Mouse (Mus musculus): ENCODE data around the gene Cdc42ep3. TPM values are rescaled to one million over a fixed set of nuclear protein-coding genes. Genes with fewer than 3 reads are reported as not detected.

Gene Cdc42ep3
- polyA plus RNA-seq, 1 experiment from 2014 or later: 75.5 TPM

- H3K36me3 ChIP-seq (ENCODE audit: control insufficient read depth, insufficient read depth, low read length): peaks cover 4% of the 10 kb centered on the region; the same call in 1 of the 2 replicates
- no peak overlapping the region for H3K9ac ChIP-seq (replicated peaks; ENCODE audit: low read depth, low read length)
- no peaks in the 10 kb centered on the region for H3K27me3 ChIP-seq (ENCODE audit: control insufficient read depth, insufficient read depth, low read length)
- ATAC-seq (ENCODE audit: insufficient number of reproducible peaks, insufficient read depth, low FRiP score, low read depth): peak; percentile 15; the same call in 1 of the 2 replicates
- H3K4me1 ChIP-seq (ENCODE audit: control insufficient read depth, insufficient read depth, low read length): peaks cover 18% of the 10 kb centered on the region
- no peak overlapping the region for H3K27ac ChIP-seq (ENCODE audit: low read length)
- no peaks in the 10 kb centered on the region for H3K9me3 ChIP-seq (ENCODE audit: control insufficient read depth, low read depth, low read length)
- H3K4me2 ChIP-seq (replicated peaks; ENCODE audit: low read depth, low read length): 0 out of 2 replicates have a peak overlapping the region, but pooled peaks have one; percentile 2
- no peak overlapping the region for H3K4me3 ChIP-seq (ENCODE audit: low read depth, low read length)
- 69% methylated on average over 11 of the region's 11 CpGs for WGBS
Observed at GRCm38 (mm10) chr17:79350751-79351191, 4.1 kb downstream of the Cdc42ep3 start.

GRCm38 (mm10) chr17:79349371-79349770 is 5.5 kb downstream of the Cdc42ep3 start:
- whole genome bisulfite sequencing: 73% methylated on average over 4 of the region's 4 CpGs
- Histone ChIP-seq H3K27me3 (ENCODE audit: control insufficient read depth, insufficient read depth, low read length) (no peaks in the 10 kb centered on the region), H3K4me2 (replicated peaks; ENCODE audit: low read depth, low read length) (no peak overlapping the region), H3K4me1 (ENCODE audit: control insufficient read depth, insufficient read depth, low read length) (peaks cover 18% of the 10 kb centered on the region), H3K9ac (replicated peaks; ENCODE audit: low read depth, low read length) (no peak overlapping the region), H3K9me3 (ENCODE audit: control insufficient read depth, low read depth, low read length) (no peaks in the 10 kb centered on the region), H3K4me3 (ENCODE audit: low read depth, low read length) (no peak overlapping the region), H3K27ac (ENCODE audit: low read length) (no peak overlapping the region), H3K36me3 (ENCODE audit: control insufficient read depth, insufficient read depth, low read length) (peaks cover 4% of the 10 kb centered on the region; the same call in 1 of the 2 replicates)
- ATAC-seq (ENCODE audit: insufficient number of reproducible peaks, insufficient read depth, low FRiP score, low read depth): no peak

GRCm38 (mm10) chr17:79347920-79348589 is 6.8 kb downstream of the Cdc42ep3 start:
- Histone ChIP-seq H3K27ac (ENCODE audit: low read length) (no peak overlapping the region), H3K9me3 (ENCODE audit: control insufficient read depth, low read depth, low read length) (no peaks in the 10 kb centered on the region), H3K27me3 (ENCODE audit: control insufficient read depth, insufficient read depth, low read length) (no peaks in the 10 kb centered on the region), H3K4me2 (replicated peaks; ENCODE audit: low read depth, low read length) (no peak overlapping the region), H3K36me3 (ENCODE audit: control insufficient read depth, insufficient read depth, low read length) (peaks cover 4% of the 10 kb centered on the region; the same call in 1 of the 2 replicates), H3K4me1 (ENCODE audit: control insufficient read depth, insufficient read depth, low read length) (peaks cover 16% of the 10 kb centered on the region), H3K9ac (replicated peaks; ENCODE audit: low read depth, low read length) (no peak overlapping the region), H3K4me3 (ENCODE audit: low read depth, low read length) (no peak overlapping the region)
- ATAC-seq (ENCODE audit: insufficient number of reproducible peaks, insufficient read depth, low FRiP score, low read depth): no peak
- WGBS: 86% methylated on average over 7 of the region's 7 CpGs

GRCm38 (mm10) chr17:79347291-79347690 is 7.6 kb downstream of the Cdc42ep3 start:
- WGBS: 76% methylated on average over 4 of the region's 4 CpGs
- H3K4me1 ChIP-seq (ENCODE audit: control insufficient read depth, insufficient read depth, low read length): peaks cover 18% of the 10 kb centered on the region
- no peaks in the 10 kb centered on the region for H3K27me3 ChIP-seq (ENCODE audit: control insufficient read depth, insufficient read depth, low read length)
- no peak overlapping the region for H3K4me2 ChIP-seq (replicated peaks; ENCODE audit: low read depth, low read length)
- H3K36me3 ChIP-seq (ENCODE audit: control insufficient read depth, insufficient read depth, low read length): peaks cover 4% of the 10 kb centered on the region; the same call in 1 of the 2 replicates
- H3K27ac ChIP-seq (ENCODE audit: low read length): no peak overlapping the region
- no peak overlapping the region for H3K4me3 ChIP-seq (ENCODE audit: low read depth, low read length)
- ATAC-seq (ENCODE audit: insufficient number of reproducible peaks, insufficient read depth, low FRiP score, low read depth): no peak
- no peaks in the 10 kb centered on the region for H3K9me3 ChIP-seq (ENCODE audit: control insufficient read depth, low read depth, low read length)
- H3K9ac ChIP-seq (replicated peaks; ENCODE audit: low read depth, low read length): no peak overlapping the region

- 91% methylated on average over 25 of the region's 25 CpGs for WGBS
- no peak for ATAC-seq (ENCODE audit: insufficient number of reproducible peaks, insufficient read depth, low FRiP score, low read depth)
- H3K4me2 ChIP-seq (replicated peaks; ENCODE audit: low read depth, low read length): no peak overlapping the region
- H3K9ac ChIP-seq (replicated peaks; ENCODE audit: low read depth, low read length): no peak overlapping the region
- H3K4me3 ChIP-seq (ENCODE audit: low read depth, low read length): no peak overlapping the region
- peaks cover 4% of the 10 kb centered on the region; the same call in 1 of the 2 replicates for H3K36me3 ChIP-seq (ENCODE audit: control insufficient read depth, insufficient read depth, low read length)
- H3K27ac ChIP-seq (ENCODE audit: low read length): no peak overlapping the region
- no peaks in the 10 kb centered on the region for H3K9me3 ChIP-seq (ENCODE audit: control insufficient read depth, low read depth, low read length)
- no peaks in the 10 kb centered on the region for H3K27me3 ChIP-seq (ENCODE audit: control insufficient read depth, insufficient read depth, low read length)
- H3K4me1 ChIP-seq (ENCODE audit: control insufficient read depth, insufficient read depth, low read length): 0 out of 2 replicates have a peak, but pooled peaks cover 11% of the 10 kb centered on the region
Observed at GRCm38 (mm10) chr17:79345001-79345709, 9.7 kb downstream of the Cdc42ep3 start.

- Histone ChIP-seq H3K9me3 (ENCODE audit: control insufficient read depth, low read depth, low read length) (no peaks in the 10 kb centered on the region), H3K27me3 (ENCODE audit: control insufficient read depth, insufficient read depth, low read length) (no peaks in the 10 kb centered on the region), H3K4me1 (ENCODE audit: control insufficient read depth, insufficient read depth, low read length) (0 out of 2 replicates have a peak, but pooled peaks cover 11% of the 10 kb centered on the region), H3K9ac (replicated peaks; ENCODE audit: low read depth, low read length) (no peak overlapping the region), H3K36me3 (ENCODE audit: control insufficient read depth, insufficient read depth, low read length) (peaks cover 5% of the 10 kb centered on the region; the same call in 1 of the 2 replicates), H3K4me2 (replicated peaks; ENCODE audit: low read depth, low read length) (no peak overlapping the region), H3K27ac (ENCODE audit: low read length) (no peak overlapping the region), H3K4me3 (ENCODE audit: low read depth, low read length) (no peak overlapping the region)
- no peak for ATAC-seq (ENCODE audit: insufficient number of reproducible peaks, insufficient read depth, low FRiP score, low read depth)
- WGBS: 61% methylated on average over 5 of the region's 5 CpGs
Observed at GRCm38 (mm10) chr17:79343334-79343946, 11.5 kb downstream of the Cdc42ep3 start.

GRCm38 (mm10) chr17:79342639-79343333 is 12.1 kb downstream of the Cdc42ep3 start:
- WGBS: 59% methylated on average over 3 of the region's 3 CpGs
- H3K4me2 ChIP-seq (replicated peaks; ENCODE audit: low read depth, low read length): no peak overlapping the region
- H3K36me3 ChIP-seq (ENCODE audit: control insufficient read depth, insufficient read depth, low read length): peaks cover 5% of the 10 kb centered on the region; the same call in 1 of the 2 replicates
- no peaks in the 10 kb centered on the region for H3K9me3 ChIP-seq (ENCODE audit: control insufficient read depth, low read depth, low read length)
- no peak overlapping the region for H3K4me3 ChIP-seq (ENCODE audit: low read depth, low read length)
- H3K27me3 ChIP-seq (ENCODE audit: control insufficient read depth, insufficient read depth, low read length): no peaks in the 10 kb centered on the region
- H3K27ac ChIP-seq (ENCODE audit: low read length): 0 out of 2 replicates have a peak overlapping the region, but pooled peaks have one; percentile 33
- no peak overlapping the region for H3K9ac ChIP-seq (replicated peaks; ENCODE audit: low read depth, low read length)
- 0 out of 2 replicates have a peak, but pooled peaks have one; percentile 4 for ATAC-seq (ENCODE audit: insufficient number of reproducible peaks, insufficient read depth, low FRiP score, low read depth)
- H3K4me1 ChIP-seq (ENCODE audit: control insufficient read depth, insufficient read depth, low read length): 0 out of 2 replicates have a peak, but pooled peaks cover 11% of the 10 kb centered on the region
